Mouse (Mus musculus): ENCODE measurements around the gene Gm5415.

- TF ChIP-seq CTCF (IDR thresholded peaks at IDR 0.05; ENCODE audit: control insufficient read depth, insufficient read depth, low read length) (no peak), POLR2A (IDR thresholded peaks at IDR 0.05; ENCODE audit: borderline replicate concordance, control insufficient read depth, low read depth, low read length) (no peak)
Observed at GRCm38 (mm10) chr1:32553459-32553858, 6.4 kb upstream of the Gm5415 start.
